Mouse (Mus musculus): ENCODE measurements at regions not wholly inside any gene's neighbourhood (a gene's known extent, or its start where the extent isn't known, plus 50 kb on each side); places are given as distances from the start of the nearest gene placed in this dataset.

- TF ChIP-seq POLR2A (IDR thresholded peaks at IDR 0.05; ENCODE audit: insufficient read depth, low read depth, low read length) (no peak), CTCF (IDR thresholded peaks at IDR 0.05) (no peak)
Observed at GRCm38 (mm10) chr10:16814013-16814412, 909.0 kb upstream of the Cited2 start.

All from heart, adult 2 months (tissue).